Mouse (Mus musculus) ZHBTc4 (cell line): Measurements from ENCODE around the gene Tmem176a.

Source experiments
- DNase-seq: peaks from one replicate; pipeline ENCODE4 v3.0.0-alpha.2; 2011; ENCODE audit warnings: low read depth, low spot score

Gene Tmem176a

DNA sequence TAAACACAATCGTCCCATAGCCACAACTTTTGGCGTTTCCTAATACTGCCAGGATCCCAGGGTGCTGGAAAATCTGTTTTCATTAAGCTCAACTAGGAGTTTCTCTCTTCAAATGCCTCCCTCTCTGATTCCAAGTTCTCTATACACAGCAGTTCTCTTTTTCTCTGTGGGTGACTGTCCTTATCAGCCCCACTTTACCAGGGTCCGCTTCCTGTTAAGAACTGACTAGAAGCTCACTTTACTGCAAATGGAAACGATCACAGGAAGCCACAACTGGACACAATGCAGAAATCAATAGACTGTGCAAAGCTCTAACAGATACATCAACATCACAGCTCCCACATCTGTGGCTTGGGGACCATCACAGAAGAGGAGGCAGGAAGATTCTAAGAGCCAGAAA lies 53.5 kb downstream of the Tmem176a start:
- DNase-seq, result no peak

DNA sequence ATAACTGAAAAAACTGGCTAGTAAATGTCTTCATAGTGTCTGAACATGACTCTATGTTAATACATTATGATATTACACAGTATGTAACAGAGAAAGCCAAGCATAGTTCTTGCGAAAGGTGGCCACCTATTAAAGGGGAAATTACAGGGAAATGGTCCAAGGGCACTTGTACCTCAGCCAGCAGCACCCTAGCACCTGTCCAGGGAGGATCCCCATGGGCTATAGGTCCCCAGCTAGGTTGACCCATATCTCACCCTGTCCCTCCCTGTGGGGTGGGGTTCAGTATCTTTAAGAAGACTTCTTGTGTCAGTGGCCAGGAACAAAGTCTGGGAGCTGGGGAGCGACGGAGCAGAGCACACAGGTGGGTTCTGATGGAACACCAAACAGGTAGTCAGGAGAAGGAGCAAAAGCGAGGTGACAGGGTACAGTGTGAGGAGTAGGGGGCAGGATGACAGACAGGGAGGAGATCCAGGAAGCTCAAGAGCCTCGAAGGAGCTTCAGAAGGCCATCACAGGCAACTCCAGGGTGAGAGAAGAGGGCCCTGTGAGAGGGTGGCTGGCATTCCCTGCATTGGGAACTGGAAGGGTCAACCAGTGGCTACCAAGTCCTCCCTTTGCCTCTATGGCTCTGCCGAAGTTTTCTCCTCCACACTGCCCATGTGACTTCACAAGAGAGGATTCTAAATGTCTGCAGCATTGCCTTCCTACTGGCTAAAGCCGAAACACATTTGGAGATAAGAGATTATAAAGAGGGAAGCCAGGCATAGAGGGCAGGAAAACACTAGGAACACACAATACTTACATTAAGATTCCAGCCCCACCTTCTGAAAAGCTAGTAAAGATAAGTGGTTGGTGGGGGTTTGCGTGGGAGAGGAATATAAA lies 54.5 kb downstream of the Tmem176a start:
- DNase-seq, result no peak

- DNase-seq, result peak; percentile 35
These were observed 55.2 kb downstream of the Tmem176a start for GRCm38 (mm10) chr6:48895941-48896340.
